Mouse (Mus musculus) limb, embryonic 12.5 days (tissue): ENCODE data around the gene Celf2. TPM values are rescaled to one million over a fixed set of nuclear protein-coding genes. Genes with fewer than 3 reads are reported as not detected.
A peak's percentile ranks its signal among the peaks of the same experiment; 100 is the strongest.

ENCODE experiments used
- ATAC-seq: fragments of 200-750 bp; cut with Nextera tagmentation; 2 replicates; pipeline ENCODE4 v1.8.0; 2017; ENCODE audit warnings: low read depth, moderate TSS enrichment; ENCODE audit not compliant: insufficient number of reproducible peaks, insufficient read depth, low FRiP score, low TSS enrichment
- H3K27ac ChIP-seq: fragments of 300-500 bp; sonication (generic); 2 replicates; pipeline ENCODE4 v1.5.1; 2016; ENCODE audit warnings: mild to moderate bottlenecking, moderate library complexity
- H3K27me3 ChIP-seq: fragments of 300-500 bp; sonication (generic); 2 replicates; pipeline ENCODE4 v1.6.1; 2016; ENCODE audit warnings: mild to moderate bottlenecking, moderate library complexity
- H3K36me3 ChIP-seq: fragments of 300-500 bp; sonication (generic); 2 replicates; pipeline ENCODE4 v1.6.1; 2016; ENCODE audit warnings: mild to moderate bottlenecking, moderate library complexity
- H3K4me1 ChIP-seq: fragments of 300-500 bp; sonication (generic); replicated peaks from 2 replicates; pipeline ENCODE4 v1.6.1; 2016
- H3K4me2 ChIP-seq: fragments of 300-500 bp; sonication (generic); 2 replicates; pipeline ENCODE4 v1.6.1; 2016; ENCODE audit warnings: mild to moderate bottlenecking, moderate library complexity
- H3K4me3 ChIP-seq: fragments of 300-500 bp; sonication (generic); replicated peaks from 2 replicates; pipeline ENCODE4 v1.5.1; 2016; ENCODE audit warnings: mild to moderate bottlenecking
- H3K9ac ChIP-seq: fragments of 300-500 bp; sonication (generic); replicated peaks from 2 replicates; pipeline ENCODE4 v1.6.1; 2016; ENCODE audit warnings: mild to moderate bottlenecking, moderate library complexity
- H3K9me3 ChIP-seq: fragments of 300-500 bp; sonication (generic); 2 replicates; pipeline ENCODE4 v1.6.1; 2016; ENCODE audit warnings: mild to moderate bottlenecking, moderate library complexity
- WGBS: fragments of 180-500 bp; shearing (Covaris S2); methylation state at CpG from one replicate; pipeline ENCODE4 v1.1.7; 2016; 5-methylcytosine and 5-hydroxymethylcytosine counted together
- polyA plus RNA-seq: library from polyadenylated mRNA; unstranded; fragments of >200 nt; fragmentation: Nextera tagmentation; extraction: Ambion mirVana; gene quantifications from 2 replicates; pipeline ENCODE4 v1.2.1, GENCODE M21; 2016

Gene Celf2
- polyA plus RNA-seq, 1 experiment from 2014 or later: 35.6 TPM

GRCm38 (mm10) chr2:6522411-6522810, 987.0 kb downstream of the Celf2 start:
- no peaks in the 10 kb centered on the region for H3K9me3 ChIP-seq
- H3K27ac ChIP-seq: no peak overlapping the region
- no peak for ATAC-seq
- no peak overlapping the region for H3K9ac ChIP-seq
- no peaks in the 10 kb centered on the region for H3K27me3 ChIP-seq
- 81% methylated on average over 4 of the region's 4 CpGs for WGBS
- peaks cover 5% of the 10 kb centered on the region for H3K4me1 ChIP-seq
- no peak overlapping the region for H3K4me2 ChIP-seq
- no peak overlapping the region for H3K4me3 ChIP-seq
- H3K36me3 ChIP-seq: no peaks in the 10 kb centered on the region

DNA sequence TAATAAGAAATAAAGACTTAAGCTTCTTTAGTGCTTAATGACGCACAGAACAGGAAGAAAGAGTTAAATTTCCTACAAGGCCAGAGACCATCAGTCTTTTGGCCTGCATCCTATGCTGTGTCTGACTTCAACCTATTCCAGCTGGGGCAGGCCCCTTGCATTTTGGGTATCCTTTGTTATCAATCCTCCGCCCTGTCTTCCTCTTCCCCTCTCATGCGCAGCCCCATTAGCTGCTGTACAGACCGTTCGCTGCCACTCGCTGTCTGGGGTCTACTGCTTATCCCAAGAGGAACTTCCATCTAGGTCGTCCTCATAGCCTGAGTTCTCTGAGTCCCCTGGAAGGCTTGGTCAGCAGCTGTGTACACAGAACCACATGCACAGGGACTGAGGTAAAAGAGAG, 996.2 kb downstream of the Celf2 start:
- ATAC-seq: peak; percentile 66; the same call in 1 of the 2 replicates
- Histone ChIP-seq H3K36me3 (no peaks in the 10 kb centered on the region), H3K4me2 (no peak overlapping the region), H3K4me1 (peaks cover 19% of the 10 kb centered on the region), H3K27me3 (no peaks in the 10 kb centered on the region), H3K9ac (no peak overlapping the region), H3K9me3 (no peaks in the 10 kb centered on the region), H3K4me3 (no peak overlapping the region), H3K27ac (peak overlapping the region; percentile 72; the same call in 1 of the 2 replicates)
- 57% methylated on average over 7 of the region's 7 CpGs for WGBS

- 0 out of 2 replicates have a peak, but pooled peaks have one; percentile 29 for ATAC-seq
- peak overlapping the region; percentile 70; the same call in 1 of the 2 replicates for H3K27ac ChIP-seq
- H3K4me2 ChIP-seq: no peak overlapping the region
- H3K27me3 ChIP-seq: no peaks in the 10 kb centered on the region
- 20% methylated on average over 3 of the region's 3 CpGs for WGBS
- no peaks in the 10 kb centered on the region for H3K36me3 ChIP-seq
- no peak overlapping the region for H3K9ac ChIP-seq
- H3K4me1 ChIP-seq: peaks cover 30% of the 10 kb centered on the region
- H3K4me3 ChIP-seq: no peak overlapping the region
- H3K9me3 ChIP-seq: no peaks in the 10 kb centered on the region
Observed at GRCm38 (mm10) chr2:6507071-6507470, 1002.3 kb downstream of the Celf2 start.

GRCm38 (mm10) chr2:6505979-6506811, 1003.2 kb downstream of the Celf2 start:
- Histone ChIP-seq H3K36me3 (no peaks in the 10 kb centered on the region), H3K9me3 (no peaks in the 10 kb centered on the region), H3K4me1 (peaks cover 30% of the 10 kb centered on the region), H3K27me3 (no peaks in the 10 kb centered on the region), H3K27ac (peak overlapping the region; percentile 70), H3K4me3 (no peak overlapping the region), H3K4me2 (peak overlapping the region; percentile 9), H3K9ac (no peak overlapping the region)
- ATAC-seq: peak; percentile 72
- 26% methylated on average over 13 of the region's 13 CpGs for WGBS

- Histone ChIP-seq H3K4me2 (no peak overlapping the region), H3K36me3 (no peaks in the 10 kb centered on the region), H3K4me3 (no peak overlapping the region), H3K27me3 (no peaks in the 10 kb centered on the region), H3K27ac (no peak overlapping the region), H3K4me1 (peaks cover 33% of the 10 kb centered on the region), H3K9me3 (no peaks in the 10 kb centered on the region), H3K9ac (no peak overlapping the region)
- 64% methylated on average over 12 of the region's 12 CpGs for WGBS
- ATAC-seq: no peak
Observed at GRCm38 (mm10) chr2:6505531-6505930, 1003.8 kb downstream of the Celf2 start.

GRCm38 (mm10) chr2:6498101-6498500, 1011.3 kb downstream of the Celf2 start:
- ATAC-seq: no peak
- H3K4me3 ChIP-seq: no peak overlapping the region
- WGBS: 79% methylated on average over 12 of the region's 12 CpGs

GRCm38 (mm10) chr2:6497636-6498035, 1011.7 kb downstream of the Celf2 start:
- no peak overlapping the region for H3K4me2 ChIP-seq
- H3K27ac ChIP-seq: no peak overlapping the region
- no peak for ATAC-seq
- peaks cover 12% of the 10 kb centered on the region; the same call in 1 of the 2 replicates for H3K4me1 ChIP-seq
- no peaks in the 10 kb centered on the region for H3K36me3 ChIP-seq
- WGBS: 72% methylated on average over 5 of the region's 5 CpGs
- H3K9ac ChIP-seq: no peak overlapping the region
- no peak overlapping the region for H3K4me3 ChIP-seq
- H3K9me3 ChIP-seq: no peaks in the 10 kb centered on the region
- H3K27me3 ChIP-seq: no peaks in the 10 kb centered on the region

More at GRCm38 (mm10) chr2:6498101-6498500, 1011.3 kb downstream of the Celf2 start:
- H3K9me3 ChIP-seq: no peaks in the 10 kb centered on the region
- H3K27me3 ChIP-seq: no peaks in the 10 kb centered on the region
- peaks cover 12% of the 10 kb centered on the region; the same call in 1 of the 2 replicates for H3K4me1 ChIP-seq
- no peaks in the 10 kb centered on the region for H3K36me3 ChIP-seq
- H3K9ac ChIP-seq: no peak overlapping the region
- H3K4me2 ChIP-seq: no peak overlapping the region
- 0 out of 2 replicates have a peak overlapping the region, but pooled peaks have one; percentile 23 for H3K27ac ChIP-seq

GRCm38 (mm10) chr2:6493886-6494285, 1015.5 kb downstream of the Celf2 start:
- Histone ChIP-seq H3K4me3 (no peak overlapping the region), H3K9me3 (peaks cover 5% of the 10 kb centered on the region; the same call in 1 of the 2 replicates), H3K27me3 (no peaks in the 10 kb centered on the region; the same call in 1 of the 2 replicates), H3K4me2 (no peak overlapping the region), H3K27ac (no peak overlapping the region), H3K9ac (no peak overlapping the region), H3K36me3 (no peaks in the 10 kb centered on the region), H3K4me1 (0 out of 2 replicates have a peak, but pooled peaks cover 5% of the 10 kb centered on the region)
- ATAC-seq: no peak
- WGBS: 76% methylated on average over 5 of the region's 5 CpGs

GRCm38 (mm10) chr2:6490870-6491269, 1018.5 kb downstream of the Celf2 start:
- 78% methylated on average over 4 of the region's 4 CpGs for WGBS
- no peak for ATAC-seq

GRCm38 (mm10) chr2:6490076-6490475, 1019.3 kb downstream of the Celf2 start:
- ATAC-seq: no peak
- no peaks in the 10 kb centered on the region for H3K4me1 ChIP-seq
- H3K9me3 ChIP-seq: peaks cover 5% of the 10 kb centered on the region; the same call in 1 of the 2 replicates
- H3K9ac ChIP-seq: no peak overlapping the region
- no peak overlapping the region for H3K27ac ChIP-seq
- no peak overlapping the region for H3K4me3 ChIP-seq
- H3K36me3 ChIP-seq: no peaks in the 10 kb centered on the region
- H3K4me2 ChIP-seq: no peak overlapping the region
- no peaks in the 10 kb centered on the region; the same call in 1 of the 2 replicates for H3K27me3 ChIP-seq
- 86% methylated on average over 6 of the region's 6 CpGs for WGBS

More at GRCm38 (mm10) chr2:6490870-6491269, 1018.5 kb downstream of the Celf2 start:
- H3K9me3 ChIP-seq: peaks cover 5% of the 10 kb centered on the region; the same call in 1 of the 2 replicates
- no peaks in the 10 kb centered on the region for H3K36me3 ChIP-seq
- no peak overlapping the region for H3K27ac ChIP-seq
- H3K4me2 ChIP-seq: no peak overlapping the region
- H3K4me3 ChIP-seq: no peak overlapping the region
- no peak overlapping the region for H3K9ac ChIP-seq
- no peaks in the 10 kb centered on the region for H3K4me1 ChIP-seq
- H3K27me3 ChIP-seq: no peaks in the 10 kb centered on the region; the same call in 1 of the 2 replicates
